Mouse (Mus musculus): ENCODE data around the gene Cyb5r4. TPM values are rescaled to one million over a fixed set of nuclear protein-coding genes. Genes with fewer than 3 reads are reported as not detected.

The Cyb5r4 gene
- polyA plus RNA-seq, 1 experiment = 35.6 TPM

GRCm38 (mm10) chr9:87015288-87015937 is 6.4 kb upstream of the Cyb5r4 start, which contains the start of gene Ripply2:
Gene Ripply2 (plus strand): TSS chr9:87015537.
- Histone ChIP-seq H3K27ac (ENCODE audit: insufficient read depth, low read length) (no peak within 1 kb of the TSS), H3K4me1 (ENCODE audit: control insufficient read depth, insufficient read depth, low read length) (no peaks in the 10 kb centered on the region), H3K4me3 (ENCODE audit: insufficient read depth, low read length) (peak within 1 kb of the TSS; percentile 25)
- TF ChIP-seq CTCF (IDR thresholded peaks at IDR 0.05; ENCODE audit: borderline replicate concordance, insufficient read depth, low read length) (no peak), POLR2A (IDR thresholded peaks at IDR 0.05; ENCODE audit: low read depth, low read length) (no peak)

DNA sequence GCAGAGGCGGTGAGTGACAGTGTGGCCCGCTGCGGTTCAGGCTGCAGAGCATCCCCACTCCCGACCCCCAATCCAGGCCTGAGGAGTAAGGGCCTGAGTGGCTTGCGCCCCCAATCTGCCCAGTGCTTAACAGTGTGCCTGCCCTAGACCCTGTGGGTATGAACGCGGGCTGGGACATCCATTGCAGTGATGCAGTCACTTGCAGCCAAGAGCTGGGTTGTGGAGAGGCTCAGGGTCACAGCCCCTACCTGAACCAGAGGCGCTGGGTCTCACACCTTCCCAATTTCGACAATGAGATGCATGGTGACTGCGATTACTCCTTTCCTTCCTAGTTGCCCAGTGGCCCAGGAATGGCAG is 5.9 kb upstream of the Cyb5r4 start:
- Histone ChIP-seq H3K4me3 (ENCODE audit: insufficient read depth, low read length) (no peak overlapping the region), H3K27ac (ENCODE audit: insufficient read depth, low read length) (no peak overlapping the region), H3K4me1 (ENCODE audit: control insufficient read depth, insufficient read depth, low read length) (no peaks in the 10 kb centered on the region)
- TF ChIP-seq POLR2A (IDR thresholded peaks at IDR 0.05; ENCODE audit: low read depth, low read length) = no peak
- no peak for TF ChIP-seq CTCF (IDR thresholded peaks at IDR 0.05; ENCODE audit: borderline replicate concordance, insufficient read depth, low read length)

GRCm38 (mm10) chr9:87025764-87026163 is 4.0 kb downstream of the Cyb5r4 start:
- TF ChIP-seq CTCF (IDR thresholded peaks at IDR 0.05; ENCODE audit: borderline replicate concordance, insufficient read depth, low read length) (no peak), POLR2A (IDR thresholded peaks at IDR 0.05; ENCODE audit: low read depth, low read length) (no peak)
- Histone ChIP-seq H3K27ac (ENCODE audit: insufficient read depth, low read length) (no peak overlapping the region), H3K4me1 (ENCODE audit: control insufficient read depth, insufficient read depth, low read length) (peaks cover 6% of the 10 kb centered on the region; the same call in 1 of the 2 replicates), H3K4me3 (ENCODE audit: insufficient read depth, low read length) (no peak overlapping the region)

- no peak overlapping the region for H3K27ac ChIP-seq (ENCODE audit: insufficient read depth, low read length)
- H3K4me1 ChIP-seq (ENCODE audit: control insufficient read depth, insufficient read depth, low read length) = peaks cover 8% of the 10 kb centered on the region; the same call in 1 of the 2 replicates
- H3K4me3 ChIP-seq (ENCODE audit: insufficient read depth, low read length) = no peak overlapping the region
- TF ChIP-seq POLR2A (IDR thresholded peaks at IDR 0.05; ENCODE audit: low read depth, low read length) (no peak), CTCF (IDR thresholded peaks at IDR 0.05; ENCODE audit: borderline replicate concordance, insufficient read depth, low read length) (no peak)
Measured at GRCm38 (mm10) chr9:87027423-87028084, 5.7 kb downstream of the Cyb5r4 start.

- Histone ChIP-seq H3K4me3 (ENCODE audit: insufficient read depth, low read length) (no peak overlapping the region), H3K4me1 (ENCODE audit: control insufficient read depth, insufficient read depth, low read length) (peaks cover 4% of the 10 kb centered on the region), H3K27ac (ENCODE audit: insufficient read depth, low read length) (no peak overlapping the region)
- TF ChIP-seq POLR2A (IDR thresholded peaks at IDR 0.05; ENCODE audit: low read depth, low read length) = no peak
Measured at GRCm38 (mm10) chr9:87032196-87032595, 10.4 kb downstream of the Cyb5r4 start.

- H3K27ac ChIP-seq (ENCODE audit: insufficient read depth, low read length) = no peak overlapping the region
- no peak for TF ChIP-seq POLR2A (IDR thresholded peaks at IDR 0.05; ENCODE audit: low read depth, low read length)
- TF ChIP-seq CTCF (IDR thresholded peaks at IDR 0.05; ENCODE audit: borderline replicate concordance, insufficient read depth, low read length) = no peak
- no peak overlapping the region for H3K4me3 ChIP-seq (ENCODE audit: insufficient read depth, low read length)
- H3K4me1 ChIP-seq (ENCODE audit: control insufficient read depth, insufficient read depth, low read length) = peaks cover 4% of the 10 kb centered on the region
Measured at GRCm38 (mm10) chr9:87034831-87035580, 13.2 kb downstream of the Cyb5r4 start.

- no peaks in the 10 kb centered on the region for H3K4me1 ChIP-seq (ENCODE audit: control insufficient read depth, insufficient read depth, low read length)
- no peak for TF ChIP-seq CTCF (IDR thresholded peaks at IDR 0.05; ENCODE audit: borderline replicate concordance, insufficient read depth, low read length)
- TF ChIP-seq POLR2A (IDR thresholded peaks at IDR 0.05; ENCODE audit: low read depth, low read length) = no peak
- no peak overlapping the region for H3K27ac ChIP-seq (ENCODE audit: insufficient read depth, low read length)
- no peak overlapping the region for H3K4me3 ChIP-seq (ENCODE audit: insufficient read depth, low read length)
Measured at GRCm38 (mm10) chr9:87049425-87049824, 27.6 kb downstream of the Cyb5r4 start.

DNA sequence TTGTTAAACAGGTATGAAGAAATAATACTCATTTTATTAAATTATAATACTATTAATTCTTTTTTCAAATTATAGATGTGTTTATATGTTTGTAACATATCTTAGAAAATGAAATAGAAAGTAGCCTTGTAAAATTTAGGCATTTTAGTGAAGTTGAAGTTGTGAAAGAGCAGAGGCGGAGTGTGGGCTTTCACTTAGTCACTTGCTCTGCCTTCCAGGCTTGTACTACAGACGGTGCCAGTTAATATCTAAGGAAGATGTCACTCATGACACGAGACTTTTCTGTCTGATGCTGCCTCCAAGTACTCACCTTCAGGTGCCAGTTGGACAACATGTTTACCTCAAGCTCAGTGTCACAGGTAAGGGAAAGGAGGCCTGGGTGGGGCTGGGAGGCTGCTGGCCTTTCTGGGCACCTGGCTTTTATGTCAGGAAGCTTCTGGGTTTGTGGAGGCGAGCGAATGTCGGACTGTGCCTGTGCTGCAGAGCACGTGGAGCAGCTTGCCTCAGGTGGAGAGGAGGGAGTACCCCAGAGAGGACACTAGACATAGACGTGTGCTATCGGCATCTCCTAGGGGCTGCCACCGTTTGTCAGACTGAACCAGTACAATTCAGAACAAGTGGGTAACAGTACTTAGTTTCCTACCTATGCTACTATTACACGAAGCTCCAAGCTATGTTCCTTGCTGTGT is 33.9 kb downstream of the Cyb5r4 start:
- H3K4me3 ChIP-seq (ENCODE audit: insufficient read depth, low read length) = no peak overlapping the region
- TF ChIP-seq CTCF (IDR thresholded peaks at IDR 0.05; ENCODE audit: borderline replicate concordance, insufficient read depth, low read length) (no peak), POLR2A (IDR thresholded peaks at IDR 0.05; ENCODE audit: low read depth, low read length) (no peak)
- H3K4me1 ChIP-seq (ENCODE audit: control insufficient read depth, insufficient read depth, low read length) = no peaks in the 10 kb centered on the region
- no peak overlapping the region for H3K27ac ChIP-seq (ENCODE audit: insufficient read depth, low read length)

- no peak overlapping the region for H3K27ac ChIP-seq (ENCODE audit: insufficient read depth, low read length)
- TF ChIP-seq CTCF (IDR thresholded peaks at IDR 0.05; ENCODE audit: borderline replicate concordance, insufficient read depth, low read length) = no peak
- TF ChIP-seq POLR2A (IDR thresholded peaks at IDR 0.05; ENCODE audit: low read depth, low read length) = no peak
- no peaks in the 10 kb centered on the region for H3K4me1 ChIP-seq (ENCODE audit: control insufficient read depth, insufficient read depth, low read length)
- H3K4me3 ChIP-seq (ENCODE audit: insufficient read depth, low read length) = no peak overlapping the region
Measured at GRCm38 (mm10) chr9:87062337-87062736, 40.5 kb downstream of the Cyb5r4 start.
